Mouse (Mus musculus): ENCODE results near the gene Srsf4. TPM values are rescaled to one million over a fixed set of nuclear protein-coding genes. Genes with fewer than 3 reads are reported as not detected.

Srsf4 gene
- polyA plus RNA-seq, 1 experiment from 2014 or later = 108 TPM

DNA sequence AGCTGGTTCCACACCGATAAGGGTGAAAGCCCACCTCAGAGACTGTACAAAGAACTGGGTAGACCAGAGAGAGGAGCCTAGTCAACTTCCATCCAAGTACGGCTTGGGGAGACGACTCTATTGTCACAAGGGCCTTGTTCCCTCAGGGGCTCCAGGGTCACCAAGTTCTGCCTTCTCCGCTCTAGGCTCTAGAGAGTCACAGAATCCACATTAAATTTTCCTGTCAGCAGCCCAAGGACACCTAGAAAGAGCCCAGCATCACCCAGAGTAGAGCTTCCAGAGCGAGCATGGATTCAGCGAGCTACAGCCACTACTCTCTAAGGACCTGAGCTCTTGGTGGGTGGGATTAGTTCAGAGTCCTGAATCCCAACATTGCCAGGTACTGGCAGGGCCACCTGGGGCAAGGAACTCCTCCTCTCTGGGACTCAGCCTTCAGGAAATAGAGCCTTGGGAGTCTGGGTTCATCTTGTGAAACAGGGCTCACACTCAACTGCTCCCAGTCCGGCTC lies 44.7 kb downstream of the Srsf4 start:
- WGBS = 71% methylated on average over 7 of the region's 7 CpGs
- Histone ChIP-seq H3K4me3 (ENCODE audit: low read length) (no peak overlapping the region), H3K27ac (ENCODE audit: low read length) (no peak overlapping the region), H3K27me3 (ENCODE audit: control insufficient read depth, insufficient read depth, low read depth, low read length) (peaks cover 72% of the 10 kb centered on the region), H3K9me3 (ENCODE audit: control insufficient read depth, low read length) (no peaks in the 10 kb centered on the region), H3K4me1 (replicated peaks; ENCODE audit: control insufficient read depth, insufficient read depth, low read length) (peaks cover 37% of the 10 kb centered on the region), H3K9ac (ENCODE audit: low read length) (no peak overlapping the region), H3K36me3 (ENCODE audit: control insufficient read depth, insufficient read depth, low read length) (no peaks in the 10 kb centered on the region), H3K4me2 (ENCODE audit: low read depth, low read length) (no peak overlapping the region)
- ATAC-seq (ENCODE audit: low read depth) = no peak

DNA sequence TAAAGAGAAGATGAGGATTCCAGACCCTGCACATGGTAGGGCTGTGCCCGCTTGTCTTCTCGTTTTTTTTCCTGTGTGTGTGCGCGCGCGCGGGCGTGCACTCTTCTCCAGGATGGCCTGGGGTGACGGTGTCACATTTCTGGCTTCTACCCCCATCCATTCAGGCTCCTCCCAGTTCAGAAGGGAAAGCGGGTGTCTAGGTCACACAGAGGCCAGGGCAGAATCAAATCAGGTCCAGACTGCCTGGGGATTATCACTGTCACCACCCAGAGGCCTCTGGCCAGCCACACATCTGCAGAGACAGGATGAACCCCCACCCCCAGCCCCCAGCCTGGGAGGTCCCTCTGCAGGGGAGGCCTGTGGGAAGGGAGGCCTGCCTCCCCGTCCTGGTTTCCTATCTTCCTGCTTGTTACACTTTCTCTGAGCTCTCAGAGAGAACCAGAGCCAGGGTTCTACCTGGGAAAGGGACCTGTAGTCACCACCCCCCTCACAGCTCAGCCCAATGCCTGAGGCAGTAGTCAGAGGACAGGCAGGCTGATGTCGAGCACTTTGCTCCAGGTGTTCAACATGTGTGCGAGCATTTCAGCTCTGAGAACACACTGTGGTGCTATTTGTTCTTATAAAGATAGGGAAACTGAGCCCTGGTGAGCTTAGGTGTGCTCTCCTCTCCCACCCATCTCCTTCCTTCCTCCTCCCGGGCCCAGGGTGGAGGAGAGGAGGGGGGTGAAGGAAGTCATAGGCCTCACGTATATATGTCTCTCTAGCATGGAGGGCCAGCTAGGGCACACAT lies 45.5 kb downstream of the Srsf4 start:
- H3K27ac ChIP-seq (ENCODE audit: low read length) = no peak overlapping the region
- 14% methylated on average over 14 of the region's 15 CpGs for WGBS
- no peak overlapping the region for H3K4me3 ChIP-seq (ENCODE audit: low read length)
- ATAC-seq (ENCODE audit: low read depth) = peak; percentile 37
- H3K36me3 ChIP-seq (ENCODE audit: control insufficient read depth, insufficient read depth, low read length) = no peaks in the 10 kb centered on the region
- no peak overlapping the region for H3K4me2 ChIP-seq (ENCODE audit: low read depth, low read length)
- H3K27me3 ChIP-seq (ENCODE audit: control insufficient read depth, insufficient read depth, low read depth, low read length) = peaks cover 65% of the 10 kb centered on the region
- peaks cover 37% of the 10 kb centered on the region for H3K4me1 ChIP-seq (replicated peaks; ENCODE audit: control insufficient read depth, insufficient read depth, low read length)
- no peaks in the 10 kb centered on the region for H3K9me3 ChIP-seq (ENCODE audit: control insufficient read depth, low read length)
- H3K9ac ChIP-seq (ENCODE audit: low read length) = no peak overlapping the region

DNA sequence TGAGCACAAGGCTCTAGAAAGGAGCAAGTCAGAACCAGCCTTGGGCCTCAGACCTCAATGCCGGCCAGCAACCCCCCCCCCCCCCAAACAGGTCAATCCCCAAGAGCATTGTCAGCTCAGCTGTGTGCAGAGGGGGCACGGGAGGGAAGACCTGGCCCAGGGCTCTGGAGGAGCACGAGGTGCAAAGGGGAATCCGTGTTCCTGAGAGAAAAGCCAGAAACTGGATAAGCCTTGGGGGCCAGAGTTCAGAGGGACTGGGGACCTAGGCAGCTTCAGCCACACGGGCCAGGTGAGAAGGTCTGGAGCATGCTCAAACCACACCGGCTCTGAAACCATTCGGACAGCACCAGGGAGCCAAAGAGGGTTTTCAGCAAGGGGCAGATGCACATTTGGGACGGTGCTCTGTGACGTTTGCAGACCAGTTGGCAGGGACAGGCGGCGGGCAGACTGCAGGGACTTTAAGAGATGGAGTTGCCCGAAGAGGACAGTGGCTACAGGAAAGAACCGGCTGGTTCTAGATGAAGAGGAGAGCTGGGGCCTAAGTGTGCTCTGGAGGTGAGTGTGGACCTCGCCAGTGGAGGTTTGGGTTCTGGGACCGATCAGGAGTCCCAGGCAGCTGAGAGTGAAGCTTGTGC lies 46.2 kb downstream of the Srsf4 start:
- Histone ChIP-seq H3K27me3 (ENCODE audit: control insufficient read depth, insufficient read depth, low read depth, low read length) (peaks cover 63% of the 10 kb centered on the region), H3K36me3 (ENCODE audit: control insufficient read depth, insufficient read depth, low read length) (no peaks in the 10 kb centered on the region), H3K4me1 (replicated peaks; ENCODE audit: control insufficient read depth, insufficient read depth, low read length) (peaks cover 42% of the 10 kb centered on the region), H3K9ac (ENCODE audit: low read length) (no peak overlapping the region; the same call in 1 of the 2 replicates), H3K4me3 (ENCODE audit: low read length) (peak overlapping the region; percentile 63), H3K27ac (ENCODE audit: low read length) (peak overlapping the region; percentile 66; the same call in 1 of the 2 replicates), H3K9me3 (ENCODE audit: control insufficient read depth, low read length) (no peaks in the 10 kb centered on the region), H3K4me2 (ENCODE audit: low read depth, low read length) (peak overlapping the region; percentile 89)
- WGBS = 20% methylated on average over 15 of the region's 15 CpGs
- no peak for ATAC-seq (ENCODE audit: low read depth)

GRCm38 (mm10) chr4:131920141-131920594 lies 46.8 kb downstream of the Srsf4 start:
- Histone ChIP-seq H3K9me3 (ENCODE audit: control insufficient read depth, low read length) (no peaks in the 10 kb centered on the region), H3K4me2 (ENCODE audit: low read depth, low read length) (peak overlapping the region; percentile 89), H3K9ac (ENCODE audit: low read length) (peak overlapping the region; percentile 69), H3K4me1 (replicated peaks; ENCODE audit: control insufficient read depth, insufficient read depth, low read length) (peaks cover 38% of the 10 kb centered on the region), H3K4me3 (ENCODE audit: low read length) (peak overlapping the region; percentile 63), H3K27me3 (ENCODE audit: control insufficient read depth, insufficient read depth, low read depth, low read length) (peaks cover 63% of the 10 kb centered on the region), H3K36me3 (ENCODE audit: control insufficient read depth, insufficient read depth, low read length) (no peaks in the 10 kb centered on the region), H3K27ac (ENCODE audit: low read length) (peak overlapping the region; percentile 66; the same call in 1 of the 2 replicates)
- peak; percentile 42 for ATAC-seq (ENCODE audit: low read depth)
- 3% methylated on average over 31 of the region's 51 CpGs for WGBS

GRCm38 (mm10) chr4:131920595-131921351 lies 47.4 kb downstream of the Srsf4 start:
- peak; percentile 21 for ATAC-seq (ENCODE audit: low read depth)
- peaks cover 34% of the 10 kb centered on the region for H3K4me1 ChIP-seq (replicated peaks; ENCODE audit: control insufficient read depth, insufficient read depth, low read length)

GRCm38 (mm10) chr4:131921461-131922346 lies 48.3 kb downstream of the Srsf4 start, which contains the start of gene Tmem200b:
Gene Tmem200b, plus strand, starts transcription at chr4:131921771.
- ATAC-seq (ENCODE audit: low read depth) = peak; percentile 8
- Histone ChIP-seq H3K4me1 (replicated peaks; ENCODE audit: control insufficient read depth, insufficient read depth, low read length) (peaks cover 34% of the 10 kb centered on the region), H3K36me3 (ENCODE audit: control insufficient read depth, insufficient read depth, low read length) (no peaks in the 10 kb centered on the region), H3K27ac (ENCODE audit: low read length) (peak within 1 kb of the TSS; percentile 55), H3K9me3 (ENCODE audit: control insufficient read depth, low read length) (no peaks in the 10 kb centered on the region), H3K27me3 (ENCODE audit: control insufficient read depth, insufficient read depth, low read depth, low read length) (peaks cover 50% of the 10 kb centered on the region), H3K4me3 (ENCODE audit: low read length) (peak within 1 kb of the TSS; percentile 63), H3K4me2 (ENCODE audit: low read depth, low read length) (peak within 1 kb of the TSS; percentile 89), H3K9ac (ENCODE audit: low read length) (peak within 1 kb of the TSS; percentile 69)
- WGBS = 1% methylated on average over 63 of the region's 130 CpGs

More at GRCm38 (mm10) chr4:131920595-131921351, 47.4 kb downstream of the Srsf4 start:
- peak overlapping the region; percentile 55 for H3K27ac ChIP-seq (ENCODE audit: low read length)
- H3K4me2 ChIP-seq (ENCODE audit: low read depth, low read length) = peak overlapping the region; percentile 89
- H3K4me3 ChIP-seq (ENCODE audit: low read length) = peak overlapping the region; percentile 63
- H3K27me3 ChIP-seq (ENCODE audit: control insufficient read depth, insufficient read depth, low read depth, low read length) = peaks cover 59% of the 10 kb centered on the region
- H3K9ac ChIP-seq (ENCODE audit: low read length) = peak overlapping the region; percentile 69
- no peaks in the 10 kb centered on the region for H3K9me3 ChIP-seq (ENCODE audit: control insufficient read depth, low read length)
- under 1% methylated on average over 56 of the region's 76 CpGs for WGBS
- no peaks in the 10 kb centered on the region for H3K36me3 ChIP-seq (ENCODE audit: control insufficient read depth, insufficient read depth, low read length)

DNA sequence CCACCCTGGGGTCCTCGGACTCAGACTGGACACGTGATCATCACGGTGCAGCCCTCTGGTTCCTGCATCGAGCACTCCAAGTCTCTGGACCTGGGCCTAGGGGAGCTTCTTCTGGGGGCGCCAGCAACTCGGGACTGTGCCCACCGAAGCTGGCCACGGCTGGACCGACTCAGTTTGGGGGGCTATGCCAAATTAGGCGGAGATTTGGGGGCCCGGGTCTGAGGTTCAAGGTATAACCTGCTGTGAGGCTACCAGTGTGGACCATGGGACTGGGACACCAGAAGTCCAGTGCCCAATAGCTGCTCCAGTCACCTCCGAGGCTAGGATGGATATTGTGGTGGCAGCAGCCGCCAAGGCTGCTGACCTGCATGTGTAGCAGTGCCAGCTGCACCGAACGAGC lies 49.0 kb downstream of the Srsf4 start:
- H3K27me3 ChIP-seq (ENCODE audit: control insufficient read depth, insufficient read depth, low read depth, low read length) = peaks cover 46% of the 10 kb centered on the region
- no peak overlapping the region for H3K9ac ChIP-seq (ENCODE audit: low read length)
- peak overlapping the region; percentile 89 for H3K4me2 ChIP-seq (ENCODE audit: low read depth, low read length)
- no peaks in the 10 kb centered on the region; the same call in 1 of the 2 replicates for H3K36me3 ChIP-seq (ENCODE audit: control insufficient read depth, insufficient read depth, low read length)
- H3K27ac ChIP-seq (ENCODE audit: low read length) = no peak overlapping the region
- WGBS = 60% methylated on average over 15 of the region's 15 CpGs
- ATAC-seq (ENCODE audit: low read depth) = no peak
- H3K4me1 ChIP-seq (replicated peaks; ENCODE audit: control insufficient read depth, insufficient read depth, low read length) = peaks cover 34% of the 10 kb centered on the region
- peak overlapping the region; percentile 63 for H3K4me3 ChIP-seq (ENCODE audit: low read length)
- H3K9me3 ChIP-seq (ENCODE audit: control insufficient read depth, low read length) = no peaks in the 10 kb centered on the region

- 57% methylated on average over 6 of the region's 6 CpGs for WGBS
- H3K27me3 ChIP-seq (ENCODE audit: control insufficient read depth, insufficient read depth, low read depth, low read length) = peaks cover 33% of the 10 kb centered on the region
- no peak overlapping the region for H3K4me3 ChIP-seq (ENCODE audit: low read length)
- H3K4me2 ChIP-seq (ENCODE audit: low read depth, low read length) = no peak overlapping the region
- no peak overlapping the region for H3K27ac ChIP-seq (ENCODE audit: low read length)
- H3K4me1 ChIP-seq (replicated peaks; ENCODE audit: control insufficient read depth, insufficient read depth, low read length) = peaks cover 26% of the 10 kb centered on the region
- H3K9ac ChIP-seq (ENCODE audit: low read length) = no peak overlapping the region
- ATAC-seq (ENCODE audit: low read depth) = no peak
- peaks cover 3% of the 10 kb centered on the region; the same call in 1 of the 2 replicates for H3K36me3 ChIP-seq (ENCODE audit: control insufficient read depth, insufficient read depth, low read length)
- no peaks in the 10 kb centered on the region for H3K9me3 ChIP-seq (ENCODE audit: control insufficient read depth, low read length)
These were observed 50.8 kb downstream of the Srsf4 start for GRCm38 (mm10) chr4:131924096-131924810.
